Mouse (Mus musculus): Measurements from ENCODE around the gene Kcnj14.

Kcnj14 gene

DNA sequence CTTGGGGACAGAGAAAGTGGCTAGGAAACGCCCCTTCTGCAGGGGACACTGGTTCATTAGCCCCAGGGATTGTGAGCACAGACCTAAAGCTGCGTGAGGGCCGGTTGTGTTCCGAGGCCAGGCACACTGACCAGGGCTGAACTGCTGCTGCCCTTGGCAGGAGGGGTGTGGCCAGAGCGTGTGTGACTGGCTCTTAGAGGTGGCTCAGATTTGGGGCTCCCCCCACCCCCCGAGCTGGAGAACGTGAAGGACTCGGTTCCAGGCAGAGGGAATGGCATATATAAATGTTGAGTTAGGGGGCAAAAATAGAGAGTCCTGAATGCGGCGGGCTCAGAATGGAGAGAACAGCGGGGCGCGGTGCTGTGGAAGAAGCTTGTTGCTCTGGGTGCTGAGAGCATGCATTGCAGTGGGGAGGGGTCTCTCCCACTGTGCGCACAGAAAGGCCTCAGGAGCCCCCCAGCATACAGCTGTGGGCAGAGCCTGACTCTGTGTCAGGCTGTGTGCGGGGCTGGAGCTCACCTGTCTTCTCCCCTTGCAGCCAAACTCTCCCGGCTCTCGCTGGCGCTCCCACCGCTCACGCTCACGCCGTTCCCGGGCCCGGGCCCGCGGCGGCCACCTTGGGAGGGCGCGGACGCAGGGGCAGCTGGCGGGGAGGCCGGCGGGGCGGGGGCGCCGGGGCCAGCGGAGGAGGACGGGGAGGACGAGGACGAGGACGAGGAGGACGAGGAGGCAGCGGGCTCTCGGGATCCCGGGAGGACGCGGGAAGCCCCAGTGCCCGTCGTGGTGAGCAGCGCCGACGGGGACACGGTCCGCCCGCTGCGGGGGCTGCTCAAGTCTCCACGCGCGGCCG is 26.7 kb downstream of the Kcnj14 start:
- in situ Hi-C loops (cut with MseI, MboI): no loop called here

DNA sequence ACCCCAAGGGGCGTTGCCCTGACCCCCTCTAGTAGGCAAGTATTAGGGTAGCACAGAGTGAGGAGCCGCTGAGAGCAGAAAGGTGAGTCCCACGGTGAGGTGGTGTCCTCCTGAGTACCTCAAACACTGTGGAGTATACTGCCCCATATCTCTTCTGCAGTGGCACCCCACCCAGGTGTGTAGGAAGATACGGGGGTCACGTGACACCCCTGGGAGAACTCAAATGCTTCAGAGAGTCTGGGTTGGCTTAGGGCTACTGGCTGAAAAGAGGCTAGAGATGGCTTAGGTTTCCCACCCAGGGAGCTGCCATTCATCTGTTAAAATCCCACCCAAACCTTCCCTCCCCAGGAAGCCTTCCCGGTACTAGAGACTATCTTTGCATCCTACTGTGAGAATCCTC is 27.6 kb downstream of the Kcnj14 start:
- in situ Hi-C loops (cut with MseI, MboI): no loop called here

DNA sequence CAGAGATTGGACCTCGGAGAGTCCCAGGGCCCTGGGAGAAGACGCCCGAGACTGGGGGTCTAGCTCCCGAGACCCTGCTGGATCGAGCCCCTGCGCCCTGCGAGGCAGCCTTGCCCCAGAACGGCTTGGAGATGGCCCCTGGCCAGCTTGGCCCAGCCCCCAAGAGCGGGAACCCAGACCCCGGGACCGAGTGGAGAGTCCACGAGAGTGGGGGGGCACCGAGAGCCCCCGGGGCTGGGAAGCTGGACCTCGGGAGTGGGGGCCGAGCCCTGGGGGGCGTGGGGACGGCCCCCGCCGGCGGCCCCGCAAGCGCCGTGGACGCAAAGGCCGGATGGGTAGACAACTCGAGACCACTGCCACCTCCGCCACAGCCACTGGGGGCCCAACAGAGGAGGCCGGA is 29.6 kb downstream of the Kcnj14 start:
- in situ Hi-C loops (cut with MseI, MboI): no loop called here

DNA sequence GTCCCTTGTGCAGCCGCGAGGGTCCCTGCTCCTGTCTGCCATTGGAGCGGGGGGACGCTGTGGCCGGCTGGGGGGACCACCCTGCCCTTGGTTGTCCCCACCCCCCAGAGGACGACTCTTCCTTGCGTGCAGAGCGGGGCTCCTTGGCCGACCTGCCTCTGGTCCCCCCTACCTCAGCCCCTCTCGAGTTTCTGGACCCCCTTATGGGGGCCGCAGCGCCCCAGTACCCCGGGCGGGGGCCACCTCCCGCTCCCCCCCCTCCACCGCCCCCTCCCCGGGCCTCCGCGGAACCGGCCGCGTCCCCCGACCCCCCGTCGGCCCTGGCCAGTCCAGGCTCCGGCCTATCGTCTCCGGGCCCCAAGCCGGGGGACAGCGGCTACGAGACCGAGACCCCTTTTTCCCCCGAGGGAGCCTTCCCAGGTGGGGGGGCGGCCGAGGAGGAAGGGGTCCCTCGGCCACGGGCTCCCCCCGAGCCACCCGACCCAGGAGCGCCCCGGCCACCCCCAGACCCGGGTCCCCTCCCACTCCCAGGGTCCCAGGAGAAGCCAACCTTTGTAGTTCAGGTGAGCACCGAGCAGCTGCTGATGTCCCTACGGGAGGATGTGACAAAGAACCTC is 30.5 kb downstream of the Kcnj14 start:
- in situ Hi-C loops (cut with MseI, MboI): no loop called here

DNA sequence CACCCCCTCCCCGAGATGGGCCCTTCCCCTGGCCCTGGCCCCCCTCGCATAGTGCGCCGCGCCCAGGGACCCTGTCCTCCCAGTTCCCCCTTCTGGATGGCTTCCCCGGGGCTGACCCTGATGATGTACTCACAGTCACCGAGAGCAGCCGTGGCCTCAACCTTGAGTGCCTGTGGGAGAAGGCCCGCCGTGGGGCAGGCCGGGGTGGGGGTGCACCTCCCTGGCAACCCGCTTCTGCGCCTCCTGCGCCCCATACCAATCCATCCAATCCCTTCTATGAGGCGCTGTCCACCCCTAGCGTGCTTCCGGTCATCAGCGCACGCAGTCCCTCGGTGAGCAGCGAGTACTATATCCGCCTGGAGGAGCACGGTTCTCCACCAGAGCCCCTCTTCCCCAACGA is 31.3 kb downstream of the Kcnj14 start:
- in situ Hi-C loops (cut with MseI, MboI): no loop called here

DNA sequence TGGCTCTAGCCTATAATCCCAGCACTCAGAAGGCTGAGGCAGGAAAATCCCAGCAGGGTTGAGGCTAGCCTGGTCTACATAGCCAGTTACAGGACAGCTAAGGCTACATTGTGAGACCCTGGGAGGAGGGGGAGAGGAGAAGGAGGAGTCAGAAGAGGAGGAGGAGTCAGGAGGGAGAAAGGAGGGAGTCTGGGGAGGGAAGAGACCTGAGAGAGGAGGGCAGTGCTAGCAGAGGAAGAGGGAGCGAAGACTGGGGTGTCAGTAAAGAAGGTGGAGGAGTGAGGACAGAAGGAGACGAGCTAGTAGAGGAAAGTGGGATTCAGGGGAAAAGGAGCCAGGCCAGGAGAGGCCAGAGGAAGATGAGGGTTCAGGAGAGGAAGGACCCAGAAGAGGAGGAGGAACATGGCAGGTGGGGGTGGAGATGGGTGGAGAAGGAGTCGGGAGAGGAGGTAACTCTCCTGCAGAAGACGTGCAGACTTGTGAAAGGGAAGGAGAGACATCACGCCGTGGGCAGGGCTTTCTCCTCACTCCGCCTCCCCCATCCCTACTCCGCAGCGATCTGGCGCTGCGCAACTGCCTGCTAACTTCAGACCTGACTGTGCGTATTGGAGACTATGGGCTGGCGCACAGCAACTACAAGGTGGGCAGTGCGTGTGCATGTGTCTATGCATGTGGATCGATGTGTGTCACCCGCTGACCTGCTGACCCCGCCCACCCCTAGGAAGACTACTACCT is 32.7 kb downstream of the Kcnj14 start:
- in situ Hi-C loops (cut with MseI, MboI): no loop called here

DNA sequence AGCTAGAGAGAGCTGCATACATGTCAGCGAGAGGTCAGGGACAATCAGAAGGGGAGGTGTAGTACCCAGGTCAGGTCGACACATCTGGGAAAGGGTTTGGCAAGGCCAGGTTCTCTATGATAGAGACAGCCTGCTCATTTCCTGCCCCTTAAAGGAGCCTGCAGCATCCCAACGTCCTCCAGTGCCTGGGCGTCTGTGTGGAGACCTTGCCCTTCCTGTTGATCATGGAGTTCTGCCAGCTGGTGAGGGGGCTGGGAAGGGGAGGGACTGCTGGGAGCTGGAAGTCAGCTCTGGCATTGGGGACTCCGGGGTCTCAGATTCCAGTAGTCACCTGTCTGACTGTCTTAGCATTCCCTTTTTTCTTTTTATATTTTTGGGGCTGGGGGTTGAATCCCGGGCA is 33.9 kb downstream of the Kcnj14 start:
- in situ Hi-C loops (cut with MseI, MboI): no loop called here

DNA sequence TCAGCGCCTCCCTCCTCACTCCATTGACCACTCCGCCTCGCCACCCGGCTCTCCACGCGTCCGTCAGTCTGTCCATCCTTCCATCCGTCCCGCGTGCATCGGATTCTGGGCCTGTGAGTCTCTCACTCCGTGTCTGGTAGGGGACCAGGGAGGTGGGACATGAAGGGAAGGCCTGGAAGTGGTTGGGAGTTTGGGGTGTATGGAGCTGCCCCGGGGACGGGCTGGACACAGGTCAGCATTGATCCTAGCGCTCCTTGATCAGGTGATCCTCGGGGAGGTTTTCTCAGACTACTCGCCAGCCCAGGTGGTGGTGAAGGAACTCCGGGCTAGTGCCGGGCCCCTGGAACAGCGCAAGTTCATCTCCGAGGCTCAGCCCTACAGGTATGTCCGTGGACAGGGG is 36.9 kb downstream of the Kcnj14 start:
- in situ Hi-C loops (cut with MseI, MboI): no loop called here

DNA sequence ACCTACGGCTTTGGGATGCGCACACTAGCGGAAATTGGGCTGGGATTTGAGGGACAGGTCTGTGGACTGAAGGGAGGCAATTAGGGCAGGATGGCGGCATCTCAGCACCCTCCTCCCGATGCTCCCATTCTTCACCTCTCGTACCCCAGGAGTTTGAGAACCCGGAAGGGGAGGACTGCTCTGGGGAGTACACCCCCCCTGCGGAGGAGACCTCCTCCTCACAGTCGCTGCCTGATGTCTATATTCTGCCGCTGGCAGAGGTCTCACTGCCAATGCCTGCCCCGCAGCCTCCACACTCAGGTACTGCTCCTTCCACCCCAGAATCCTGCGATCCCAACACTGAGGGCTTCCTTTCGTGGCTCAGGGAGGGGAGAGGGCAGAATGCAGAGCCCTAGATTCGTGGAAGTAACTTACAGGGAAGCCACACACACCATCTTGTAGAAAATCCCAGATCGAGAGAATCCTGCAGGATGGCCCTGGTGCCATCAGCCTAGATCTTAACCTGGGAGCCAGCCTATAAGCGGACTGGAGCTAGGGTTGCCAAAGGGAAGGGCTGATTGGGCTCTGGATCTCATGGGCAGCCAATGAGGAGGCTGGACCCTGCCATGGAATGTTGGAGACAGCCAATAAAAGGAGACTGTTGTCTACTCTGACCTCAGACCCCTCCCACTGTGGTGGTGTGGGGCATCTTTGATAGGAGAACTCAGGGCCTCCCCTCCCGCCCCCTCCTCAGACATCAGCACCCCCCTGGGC is 37.7 kb downstream of the Kcnj14 start:
- in situ Hi-C loops (cut with MseI, MboI): no loop called here

DNA sequence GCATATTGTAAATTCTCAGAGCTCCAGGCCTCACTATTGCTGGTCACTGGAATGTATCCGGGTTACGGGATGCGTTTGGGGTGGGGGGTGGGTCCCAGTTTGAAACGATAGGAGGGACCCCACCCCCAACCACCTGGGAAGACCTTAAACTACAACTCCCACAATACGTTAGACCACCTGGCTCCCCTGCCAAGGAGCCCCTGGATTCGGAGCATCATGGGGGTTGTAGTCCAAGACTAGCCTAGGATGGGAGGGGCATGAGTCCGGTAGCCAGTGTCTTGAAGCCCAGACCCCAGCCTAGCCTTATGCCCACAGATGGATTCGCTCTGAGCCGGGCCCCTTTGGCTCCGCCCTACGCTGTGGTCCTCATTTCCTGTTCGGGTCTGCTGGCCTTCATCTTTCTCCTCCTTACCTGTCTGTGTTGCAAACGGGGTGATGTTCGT is 38.4 kb downstream of the Kcnj14 start:
- in situ Hi-C loops (cut with MseI, MboI): no loop called here

DNA sequence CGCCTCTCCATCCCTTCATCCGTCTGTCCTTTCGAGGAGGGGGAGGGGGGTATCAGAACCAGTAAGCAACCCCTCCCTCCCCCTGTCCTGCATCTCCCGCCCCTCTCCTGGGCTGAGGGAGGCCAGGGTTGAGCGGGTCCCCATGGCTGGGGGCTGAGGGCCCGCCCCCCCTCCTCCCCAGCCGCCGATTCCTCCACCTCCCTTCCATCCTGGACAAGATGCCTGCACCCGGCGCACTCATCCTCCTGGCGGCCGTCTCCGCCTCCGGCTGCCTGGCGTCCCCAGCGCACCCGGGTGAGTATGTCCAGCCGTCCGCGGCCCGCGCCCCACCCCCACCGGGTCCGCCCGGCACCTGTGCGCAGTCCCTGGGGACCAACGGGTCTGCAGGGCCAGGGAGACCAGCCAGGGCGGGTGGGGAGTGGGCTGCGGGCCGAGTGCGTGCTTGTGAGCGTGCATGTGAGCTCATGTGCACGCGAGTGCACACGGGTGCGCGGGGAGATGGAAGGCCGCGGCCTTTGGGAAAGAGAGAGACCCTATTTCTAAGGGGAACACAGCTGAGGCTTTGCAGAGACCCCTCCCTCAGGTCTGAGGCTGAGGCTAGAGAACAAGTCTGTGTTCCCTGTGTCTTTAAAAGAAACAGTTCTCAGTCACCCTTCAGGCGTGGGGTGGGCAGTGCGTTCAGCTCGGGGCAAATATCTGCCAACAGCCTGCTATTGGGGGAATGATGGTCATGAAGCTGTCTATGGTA is 39.0 kb downstream of the Kcnj14 start:
- in situ Hi-C loops (cut with MseI, MboI): no loop called here

DNA sequence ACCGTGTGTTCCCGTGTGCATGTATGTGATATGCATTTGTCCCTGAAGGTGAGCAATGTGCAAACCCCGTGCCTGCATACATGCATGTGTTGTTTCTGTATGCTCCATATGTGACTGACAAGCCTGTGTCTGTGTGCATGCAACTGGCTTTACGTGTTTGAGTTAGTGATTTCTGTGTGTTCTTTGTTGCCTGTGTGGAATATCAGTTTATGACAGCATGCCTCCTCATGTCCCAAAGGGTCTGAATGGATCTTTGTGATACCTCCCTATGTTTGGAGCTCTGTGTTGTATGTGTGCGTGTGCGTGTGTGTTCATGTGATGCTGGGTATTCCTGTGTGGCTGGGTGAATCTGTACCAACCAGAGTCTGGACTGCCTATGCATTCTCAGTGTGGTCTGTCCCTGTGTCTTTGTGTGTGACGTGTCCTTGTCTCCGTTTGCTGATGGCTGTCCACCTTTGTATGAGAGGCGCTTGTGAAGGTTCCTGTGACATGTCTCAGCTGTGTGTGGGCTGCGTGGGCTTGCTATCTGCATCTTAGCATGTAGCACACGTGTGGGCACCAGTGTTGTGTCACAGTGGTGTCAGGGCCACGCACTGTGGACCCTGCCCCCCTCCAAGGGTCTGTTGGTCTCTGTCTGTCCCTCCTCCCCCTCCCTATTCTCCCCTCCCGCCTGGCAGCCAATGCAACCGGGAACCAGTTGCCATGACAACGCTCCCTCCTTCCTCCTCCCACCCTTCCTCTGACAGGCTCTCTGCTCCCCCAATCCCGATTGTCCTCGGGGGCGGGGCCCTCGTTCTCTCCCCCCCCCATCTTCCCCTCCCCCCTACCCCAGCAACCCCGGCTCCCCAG is 39.8 kb downstream of the Kcnj14 start, which contains the start of gene Sult2b1:
Gene Sult2b1, minus strand, starts transcription at position 146 of the 849 bp plus-strand sequence.
- in situ Hi-C loops (cut with MseI, MboI): no loop called here

DNA sequence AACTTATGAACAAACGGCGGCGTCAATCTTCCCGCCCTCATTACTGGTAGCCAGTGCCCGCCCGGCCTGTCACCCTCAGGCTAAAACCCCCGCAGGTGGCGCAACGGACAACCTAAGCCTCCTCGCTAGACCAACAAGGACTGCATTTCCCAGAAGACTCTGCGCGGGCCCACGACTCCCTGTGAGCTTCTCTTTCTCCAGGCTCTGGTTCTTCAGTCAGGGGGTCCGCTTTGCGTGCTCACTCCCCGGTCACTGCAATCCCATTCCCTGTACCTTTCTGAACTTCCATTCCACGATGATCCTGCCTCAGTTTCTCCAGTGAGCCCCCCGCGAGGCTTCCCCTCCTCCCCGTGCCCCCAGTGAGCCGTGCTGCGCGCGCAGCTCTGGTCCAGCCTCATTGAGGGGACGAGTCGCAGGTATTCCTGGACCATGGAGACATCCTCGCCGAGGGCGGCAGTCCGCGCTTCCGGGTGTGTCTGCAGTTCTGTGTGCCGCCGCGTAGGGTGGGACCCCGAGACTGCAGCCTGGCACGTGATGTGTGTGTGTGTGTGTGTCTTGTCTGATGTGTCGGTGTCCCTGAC is 41.0 kb downstream of the Kcnj14 start, which contains the start of gene Lmtk3:
Gene Lmtk3, plus strand, starts transcription at position 228 of the 581 bp plus-strand sequence.
- in situ Hi-C loops (cut with MseI, MboI): no loop called here

DNA sequence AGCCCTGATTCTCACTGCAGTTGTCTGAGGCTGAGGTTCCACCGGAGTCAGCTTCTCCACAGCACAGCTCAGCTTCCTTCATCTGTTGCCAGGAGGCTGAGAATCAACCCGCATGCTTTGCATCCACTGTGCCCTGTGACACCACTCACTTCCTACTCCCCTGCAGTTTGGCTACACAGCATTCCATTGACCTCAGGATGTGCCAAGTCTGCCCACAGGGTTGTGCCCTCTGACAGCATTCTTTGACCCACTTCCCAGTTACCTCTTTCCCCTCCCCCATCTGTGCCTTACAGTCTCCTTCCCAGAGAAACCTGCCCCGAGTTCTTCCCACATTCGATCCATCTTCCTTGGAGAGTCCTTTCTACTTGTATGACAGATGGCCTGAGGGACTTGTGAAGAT is 42.3 kb downstream of the Kcnj14 start:
- in situ Hi-C loops (cut with MseI, MboI): no loop called here

DNA sequence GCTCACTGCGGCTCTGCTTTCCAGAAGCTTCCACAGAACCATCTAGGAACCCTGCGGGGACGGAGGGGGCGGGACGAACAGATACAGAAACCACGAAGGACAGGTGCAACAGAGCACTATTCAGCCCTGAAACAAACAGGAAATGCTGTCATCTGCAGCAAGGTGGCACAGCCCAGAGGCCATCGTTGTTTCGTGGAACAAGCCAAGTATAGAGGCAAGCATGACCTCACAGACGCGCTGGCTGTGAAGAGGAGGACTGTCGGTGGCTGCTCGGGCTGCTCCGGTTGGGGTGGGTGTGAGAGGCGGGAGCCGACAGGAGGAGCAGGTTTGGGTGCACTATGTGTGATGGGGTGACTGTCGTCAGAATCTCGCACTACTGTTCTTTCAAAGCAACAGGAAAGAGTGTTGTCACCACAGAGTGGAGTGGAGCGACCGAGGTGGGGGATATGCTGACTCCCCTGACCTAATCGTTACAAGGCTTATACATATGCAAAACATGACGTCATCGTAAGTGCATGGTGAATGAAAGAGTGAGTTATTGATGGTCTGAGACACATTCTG is 45.4 kb downstream of the Kcnj14 start:
- in situ Hi-C loops (cut with MseI, MboI): no loop called here

DNA sequence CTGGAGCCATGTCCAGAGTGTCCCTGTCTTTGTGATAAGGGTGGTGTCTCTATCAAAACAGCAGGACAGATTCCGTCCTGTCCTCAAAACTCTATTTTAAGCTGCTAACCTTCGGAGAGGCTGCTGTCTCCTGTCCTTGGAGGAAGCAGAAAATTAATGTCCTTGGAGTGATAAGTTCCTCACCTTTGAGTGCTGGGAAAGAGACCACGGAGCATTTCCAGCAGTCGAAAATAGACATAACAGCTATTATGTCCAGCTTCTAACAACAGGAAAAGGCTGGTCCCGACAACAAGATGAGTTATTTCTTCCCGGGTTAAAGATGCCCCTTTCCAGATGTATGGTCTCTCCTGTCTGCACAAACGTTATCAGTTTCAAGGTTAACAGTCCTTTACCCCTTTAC is 49.3 kb downstream of the Kcnj14 start:
- in situ Hi-C loops (cut with MseI, MboI): no loop called here

DNA sequence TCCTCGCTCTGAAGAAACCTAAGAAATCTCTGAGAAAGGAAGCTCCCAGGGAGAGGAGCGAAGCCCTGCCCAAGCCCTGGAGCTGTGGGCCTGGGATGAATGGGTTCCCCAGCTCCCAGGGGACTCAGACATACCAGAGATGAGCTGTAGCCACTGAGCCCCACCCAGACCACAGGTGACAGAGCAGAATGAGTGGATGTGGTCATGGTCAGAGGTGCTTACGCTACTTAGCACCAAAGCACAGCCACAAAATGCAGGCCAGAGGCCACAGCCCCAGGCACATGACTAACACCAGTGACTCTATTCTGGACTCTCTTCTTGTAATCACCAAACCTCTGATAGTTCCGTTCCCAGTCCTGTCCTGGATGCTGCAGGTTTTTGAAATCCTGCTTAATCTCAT is 53.5 kb downstream of the Kcnj14 start:
- in situ Hi-C loops (cut with MseI, MboI): no loop called here

DNA sequence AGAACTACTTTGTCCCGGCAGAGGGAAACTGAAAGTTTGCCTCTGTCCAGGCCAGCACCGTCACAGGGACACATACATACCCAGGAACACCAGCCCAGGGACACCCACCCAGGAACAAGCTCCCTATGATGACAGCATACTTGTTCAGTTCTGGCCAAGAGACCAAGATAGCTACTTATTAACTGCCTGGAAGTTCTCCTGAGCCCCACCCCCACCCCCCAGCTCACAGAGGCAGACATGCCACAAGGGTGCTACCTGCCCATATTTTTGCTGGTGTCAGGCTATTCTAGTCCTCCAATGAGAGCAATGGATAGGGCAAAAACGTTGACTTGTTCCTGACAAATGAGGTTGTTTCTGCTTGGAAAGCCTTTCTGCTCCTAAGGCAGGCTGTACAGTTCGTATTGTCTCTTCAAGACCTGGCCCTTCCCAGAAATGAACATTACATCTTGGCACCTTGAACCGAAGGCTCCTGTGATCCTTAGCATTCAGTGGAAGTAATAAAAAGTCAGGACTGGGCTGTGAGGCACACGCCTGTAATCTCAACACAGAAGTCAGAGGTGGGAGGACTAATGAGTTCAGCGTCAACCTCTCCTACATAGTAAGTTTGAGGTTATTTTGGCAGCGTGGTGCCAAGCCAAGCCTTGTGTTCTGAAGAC is 54.0 kb downstream of the Kcnj14 start:
- in situ Hi-C loops (cut with MseI, MboI): no loop called here

DNA sequence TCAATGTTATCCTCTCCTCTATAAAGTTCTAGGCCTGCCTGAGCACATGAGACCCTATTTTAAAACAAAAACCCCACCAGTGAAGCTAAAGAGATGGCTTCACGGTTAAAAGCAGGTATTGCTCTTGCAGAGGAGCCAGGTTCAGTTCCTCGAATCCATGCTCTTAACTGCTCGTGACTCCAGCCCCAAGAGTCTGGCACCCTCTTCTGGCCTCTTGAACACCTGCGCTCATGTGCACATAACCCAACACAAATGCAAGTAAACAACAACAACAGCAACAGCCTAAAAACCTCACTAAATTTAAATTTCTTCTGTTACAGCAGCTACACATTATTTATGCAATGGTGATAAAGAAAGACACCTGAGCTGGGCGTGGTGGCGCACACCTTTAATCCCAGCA is 57.1 kb downstream of the Kcnj14 start:
- in situ Hi-C loops (cut with MseI, MboI): no loop called here
